Mouse (Mus musculus): ENCODE measurements around the gene Gp1ba. TPM values are rescaled to one million over a fixed set of nuclear protein-coding genes. Genes with fewer than 3 reads are reported as not detected.

The Gp1ba gene
- total and polyA plus RNA-seq, 3 experiments: 1.6 to 5.0 TPM; not detected in 1

DNA sequence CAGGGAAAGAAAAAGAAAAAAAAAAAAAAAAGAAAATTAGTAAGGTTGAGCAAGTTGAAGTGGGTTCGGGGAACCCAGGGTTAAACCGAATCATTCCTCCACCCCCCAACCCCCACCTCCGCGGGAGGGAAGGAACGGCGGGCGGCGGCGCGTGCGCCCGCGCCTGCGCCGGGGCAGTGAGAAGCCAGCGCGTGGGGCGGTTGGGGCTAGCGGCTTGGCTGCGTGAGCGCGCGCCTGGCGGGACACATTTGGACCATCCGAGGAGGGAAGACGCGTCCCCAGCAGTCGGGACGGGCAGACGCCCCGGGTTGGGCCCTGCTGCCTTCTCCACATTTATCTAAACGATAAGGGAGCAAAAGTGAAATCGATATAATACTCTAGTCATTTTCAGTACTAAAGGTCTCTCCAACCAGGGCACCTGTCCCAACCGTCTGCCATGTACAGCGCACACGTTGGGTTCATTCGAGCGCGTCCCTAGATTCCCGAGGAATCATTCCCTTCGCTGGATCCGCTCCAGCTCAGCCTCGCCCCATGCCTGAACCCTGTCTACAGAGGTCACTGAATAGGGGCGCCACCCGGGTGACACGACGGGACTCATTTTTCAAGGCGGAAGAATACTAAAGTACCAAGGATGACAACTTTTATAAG is 16.1 kb downstream of the Gp1ba start (continued):
- TF ChIP-seq NRF1 (IDR thresholded peaks at IDR 0.05; ENCODE audit: insufficient read depth, low read depth, low read length, poor library complexity, severe bottlenecking) (peak; percentile 92), MAX (IDR thresholded peaks at IDR 0.05; ENCODE audit: low read length) (peak; percentile 79), JUND (IDR thresholded peaks at IDR 0.05; ENCODE audit: low read depth, low read length) (no peak)

DNA sequence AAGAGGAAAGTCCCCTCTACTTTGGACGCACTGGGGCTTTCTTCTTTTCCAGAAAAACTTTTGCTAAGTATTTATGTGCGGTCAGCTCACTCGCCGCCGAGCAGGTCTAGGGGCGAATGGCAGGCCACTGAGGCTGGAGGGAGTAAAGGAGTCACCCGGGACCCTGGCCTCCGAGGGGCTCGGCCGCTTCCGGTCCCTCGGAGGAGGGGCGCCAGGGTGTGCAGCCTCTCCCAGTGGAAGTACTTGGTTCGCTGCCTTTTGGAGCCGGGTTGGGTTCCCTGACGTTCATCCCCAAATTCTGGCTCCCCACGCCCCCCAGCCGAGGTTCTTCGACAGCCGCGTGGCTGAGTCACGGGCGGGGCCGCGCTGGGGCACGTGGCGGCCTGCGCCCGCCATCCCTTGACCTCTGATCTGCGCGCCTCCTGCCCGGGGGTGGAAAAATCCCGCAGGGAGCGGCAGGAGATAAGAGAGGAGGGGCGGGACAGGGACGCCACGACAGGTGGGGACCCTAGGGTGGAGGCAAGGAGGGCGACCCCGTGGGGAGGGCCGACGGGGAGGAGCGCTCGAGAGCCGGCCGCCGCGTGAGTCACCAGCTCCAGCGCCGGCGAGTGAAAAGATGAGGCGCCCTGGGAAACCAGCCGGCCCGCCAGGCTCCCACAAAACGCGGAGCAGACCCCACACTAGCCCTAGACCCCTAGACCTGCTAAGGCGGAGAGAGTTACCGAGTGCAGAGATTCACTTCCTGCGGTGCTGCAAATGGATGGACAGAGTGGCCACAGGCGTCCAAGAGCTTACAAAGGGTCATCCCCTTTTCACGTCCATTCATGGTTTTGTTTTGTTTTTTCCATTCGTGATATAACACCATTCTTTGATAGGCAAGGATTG is 16.9 kb downstream of the Gp1ba start:
- peaks cover 8 to 30% of the 10 kb centered on the region in 2 experiments; a peak in 3 of 4 replicates for H3K36me3 ChIP-seq (ENCODE audit: control insufficient read depth in 1 of 2, insufficient read depth in 2 of 2, low read length in 2 of 2)
- peak; percentile 90 for DNase-seq (ENCODE audit: low read depth, low spot score)
- H3K9ac ChIP-seq (ENCODE audit: control insufficient read depth, low read depth, low read length, poor library complexity, severe bottlenecking): peak overlapping the region; percentile 88
- peaks cover 3 to 34% of the 10 kb centered on the region in 2 experiments for H3K4me1 ChIP-seq (ENCODE audit: control insufficient read depth in 1 of 2, insufficient read depth in 2 of 2, low read length in 2 of 2)
- no peaks in the 10 kb centered on the region for H3K27me3 ChIP-seq (ENCODE audit: control insufficient read depth in 1 of 2, insufficient read depth in 2 of 2, low read length in 2 of 2)
- no peaks in the 10 kb centered on the region for H3K9me3 ChIP-seq (replicated peaks; ENCODE audit: insufficient read depth, low read length)
- H3K4me3 ChIP-seq (ENCODE audit: control insufficient read depth in 1 of 2, insufficient read depth in 1 of 2, low read depth in 2 of 2, low read length in 2 of 2): peak overlapping the region; percentile 74 to 80
- H3K27ac ChIP-seq (ENCODE audit: control insufficient read depth, low read depth, low read length): peak overlapping the region; percentile 99
- H3K79me2 ChIP-seq (ENCODE audit: control insufficient read depth, insufficient read depth, low read length, poor library complexity): peaks cover 51% of the 10 kb centered on the region
- peak; percentile 41; the same call in 1 of the 2 replicates for TF ChIP-seq BHLHE40 (IDR thresholded peaks at IDR 0.05; ENCODE audit: borderline replicate concordance, low read depth, low read length)
- no peak for TF ChIP-seq TAL1 (IDR thresholded peaks at IDR 0.05; ENCODE audit: low read length)
- peak; percentile 79 for TF ChIP-seq USF1 (IDR thresholded peaks at IDR 0.05; ENCODE audit: low read depth, low read length)
- no peak for TF ChIP-seq CTCF (IDR thresholded peaks at IDR 0.05 in 2 of 3, conservative IDR thresholded peaks at IDR 0.05 in 1 of 3; ENCODE audit: control insufficient read depth in 1 of 3, insufficient read depth in 1 of 3, low read depth in 2 of 3, low read length in 3 of 3, poor library complexity in 1 of 3, severe bottlenecking in 1 of 3)
- no peak for TF ChIP-seq MEF2A (IDR thresholded peaks at IDR 0.05; ENCODE audit: extremely low read depth, insufficient replicate concordance, low read depth, low read length, poor library complexity, severe bottlenecking)
- no peak for TF ChIP-seq ZNF384 (IDR thresholded peaks at IDR 0.05; ENCODE audit: low read depth, low read length)
- peak; percentile 50; the same call in 1 of the 2 replicates for TF ChIP-seq NELFE (IDR thresholded peaks at IDR 0.05; ENCODE audit: low read depth, low read length)
- TF ChIP-seq MAZ (IDR thresholded peaks at IDR 0.05; ENCODE audit: low read depth, low read length): peak; percentile 90
- peak; percentile 51; the same call in 1 of the 2 replicates for TF ChIP-seq ELF1 (IDR thresholded peaks at IDR 0.05; ENCODE audit: low read depth, low read length)
- peak; percentile 11 to 60 for TF ChIP-seq POLR2A (IDR thresholded peaks at IDR 0.05; ENCODE audit: control insufficient read depth in 1 of 2, insufficient read depth in 1 of 2, low read depth in 1 of 2, low read length in 2 of 2, poor library complexity in 1 of 2)
- no peak for TF ChIP-seq RAD21 (IDR thresholded peaks at IDR 0.05; ENCODE audit: low read depth, low read length)
- TF ChIP-seq MYB (IDR thresholded peaks at IDR 0.05; ENCODE audit: low read depth, low read length): no peak
- no peak for TF ChIP-seq POLR2AphosphoS2 (IDR thresholded peaks at IDR 0.05; ENCODE audit: low read length)
- peak; percentile 90 for TF ChIP-seq MYC (IDR thresholded peaks at IDR 0.05; ENCODE audit: low read depth, low read length)
- TF ChIP-seq TCF12 (IDR thresholded peaks at IDR 0.05; ENCODE audit: low read depth, low read length): peak; percentile 15
- no peak for TF ChIP-seq CHD2 (IDR thresholded peaks at IDR 0.05; ENCODE audit: low read length)
- no peak for TF ChIP-seq ZC3H11A (IDR thresholded peaks at IDR 0.05; ENCODE audit: low read depth, low read length)
- no peak for TF ChIP-seq E2F4 (IDR thresholded peaks at IDR 0.05; ENCODE audit: borderline replicate concordance, low read depth, low read length)
- TF ChIP-seq NRF1 (IDR thresholded peaks at IDR 0.05; ENCODE audit: insufficient read depth, low read depth, low read length, poor library complexity, severe bottlenecking): peak; percentile 23; the same call in 1 of the 2 replicates
- TF ChIP-seq MXI1 (IDR thresholded peaks at IDR 0.05; ENCODE audit: low read depth, low read length): peak; percentile 82
- TF ChIP-seq MAFK (IDR thresholded peaks at IDR 0.05; ENCODE audit: borderline replicate concordance, low read depth, low read length): no peak
- TF ChIP-seq GATA1 (IDR thresholded peaks at IDR 0.05; ENCODE audit: low read depth, low read length): no peak
- no peak for TF ChIP-seq TBP (IDR thresholded peaks at IDR 0.05; ENCODE audit: low read depth, low read length)
- TF ChIP-seq UBTF (IDR thresholded peaks at IDR 0.05; ENCODE audit: borderline replicate concordance, insufficient read depth, low read depth, low read length): no peak; the same call in 1 of the 2 replicates
- no peak for TF ChIP-seq RCOR1 (IDR thresholded peaks at IDR 0.05; ENCODE audit: low read depth, low read length)
- TF ChIP-seq SMC3 (IDR thresholded peaks at IDR 0.05; ENCODE audit: low read depth, low read length): no peak
- no peak for TF ChIP-seq SIN3A (IDR thresholded peaks at IDR 0.05; ENCODE audit: low read length)
- TF ChIP-seq ETS1 (IDR thresholded peaks at IDR 0.05; ENCODE audit: low read depth, low read length): no peak; the same call in 1 of the 2 replicates
- peak; percentile 94 for TF ChIP-seq MAX (IDR thresholded peaks at IDR 0.05; ENCODE audit: low read length)
- TF ChIP-seq GABPA (IDR thresholded peaks at IDR 0.05; ENCODE audit: low read depth, low read length): no peak
- TF ChIP-seq JUND (IDR thresholded peaks at IDR 0.05; ENCODE audit: low read depth, low read length): no peak
- peak; percentile 32; the same call in 1 of the 2 replicates for TF ChIP-seq ZMIZ1 (IDR thresholded peaks at IDR 0.05; ENCODE audit: low read depth, low read length)
